Mouse (Mus musculus): ENCODE data around the gene St3gal4. TPM values are rescaled to one million over a fixed set of nuclear protein-coding genes. Genes with fewer than 3 reads are reported as not detected.

St3gal4 gene
- total and polyA plus RNA-seq, 3 experiments = 6.2 to 9.3 (median 8.8) TPM

DNA sequence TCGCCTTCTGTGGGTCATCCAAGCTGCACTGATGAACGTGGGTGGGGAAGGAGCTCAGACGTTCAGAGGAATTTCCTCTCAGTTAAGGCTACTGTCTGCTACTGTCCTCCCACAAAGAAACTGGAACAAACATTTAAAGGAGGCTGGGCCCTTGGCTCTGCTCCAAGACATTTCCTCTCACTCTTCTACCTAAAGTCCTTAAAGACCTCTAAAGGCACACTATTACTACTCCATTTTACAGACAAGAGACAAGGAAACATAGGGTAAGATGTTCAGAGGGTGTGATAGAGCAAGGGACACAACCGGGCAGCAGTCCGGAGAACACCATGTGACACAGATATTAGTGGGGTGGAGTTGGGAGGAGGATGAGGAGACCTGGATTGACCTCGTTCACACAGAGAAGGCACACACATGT lies 92.2 kb downstream of the St3gal4 start:
- no peaks in the 10 kb centered on the region for H3K27me3 ChIP-seq (replicated peaks)
- no peaks in the 10 kb centered on the region for H3K36me3 ChIP-seq (replicated peaks in 1 of 2; ENCODE audit: control insufficient read depth in 1 of 2, insufficient read depth in 1 of 2, low read length in 1 of 2)
- no peak overlapping the region for H3K27ac ChIP-seq (ENCODE audit: insufficient read depth, low read depth)
- in situ Hi-C loops (cut with MboI; ENCODE audit: low pct_ligation_motif_present, low pct_unique_long_range_greater_than_20kb, low sequenced_read_pairs) (loop anchor here (25.0 kb wide), 1 partner anchor 510 kb away; no protein-coding TSS in a partner anchor), dilution Hi-C loops (cut with MboI; ENCODE audit: extremely low pct_ligation_motif_present, extremely low pct_unique_long_range_greater_than_20kb, low sequenced_read_pairs) (no loop called here)
- no peaks in the 10 kb centered on the region for H3K79me2 ChIP-seq (replicated peaks; ENCODE audit: control insufficient read depth, extremely low read depth, insufficient read depth, poor library complexity, severe bottlenecking)
- peaks cover 0 to 23% of the 10 kb centered on the region in 2 experiments; a peak in 2 of 4 replicates for H3K4me1 ChIP-seq (ENCODE audit: control insufficient read depth in 1 of 2, insufficient read depth in 2 of 2)
- H3K4me3 ChIP-seq (replicated peaks in 1 of 3; ENCODE audit: low read depth in 2 of 3, low read length in 2 of 3, poor library complexity in 1 of 3) = no peak overlapping the region
- DNase-seq (ENCODE audit: extremely low read depth) = no peak
- H3K9ac ChIP-seq (ENCODE audit: insufficient read depth, low read depth) = no peak overlapping the region
- H3K9me3 ChIP-seq (replicated peaks; ENCODE audit: low read length) = no peaks in the 10 kb centered on the region
- H3K4me2 ChIP-seq (ENCODE audit: insufficient read depth, low read depth, poor library complexity, severe bottlenecking) = no peak overlapping the region
- TF ChIP-seq E2F4 (IDR thresholded peaks at IDR 0.05; ENCODE audit: insufficient replicate concordance, low read depth, low read length) (no peak), MXI1 (IDR thresholded peaks at IDR 0.05; ENCODE audit: low read depth, low read length) (no peak), ZKSCAN1 (IDR thresholded peaks at IDR 0.05; ENCODE audit: borderline replicate concordance, low read depth, low read length) (no peak), TCF12 (IDR thresholded peaks at IDR 0.05; ENCODE audit: low read depth, low read length) (no peak), KAT2A (IDR thresholded peaks at IDR 0.05; ENCODE audit: insufficient replicate concordance, low read length) (no peak), CTCF (conservative IDR thresholded peaks at IDR 0.05 in 1 of 2, IDR thresholded peaks at IDR 0.05 in 1 of 2; ENCODE audit: low read depth in 2 of 2, low read length in 2 of 2) (no peak), POLR2A (IDR thresholded peaks at IDR 0.05; ENCODE audit: low read depth, low read length) (no peak), EP300 (IDR thresholded peaks at IDR 0.05; ENCODE audit: low read length) (no peak), MAX (IDR thresholded peaks at IDR 0.05; ENCODE audit: low read length) (no peak), POLR2AphosphoS2 (IDR thresholded peaks at IDR 0.05; ENCODE audit: low read depth, low read length) (no peak), RCOR1 (conservative IDR thresholded peaks at IDR 0.05; ENCODE audit: low read depth, low read length) (no peak)

DNA sequence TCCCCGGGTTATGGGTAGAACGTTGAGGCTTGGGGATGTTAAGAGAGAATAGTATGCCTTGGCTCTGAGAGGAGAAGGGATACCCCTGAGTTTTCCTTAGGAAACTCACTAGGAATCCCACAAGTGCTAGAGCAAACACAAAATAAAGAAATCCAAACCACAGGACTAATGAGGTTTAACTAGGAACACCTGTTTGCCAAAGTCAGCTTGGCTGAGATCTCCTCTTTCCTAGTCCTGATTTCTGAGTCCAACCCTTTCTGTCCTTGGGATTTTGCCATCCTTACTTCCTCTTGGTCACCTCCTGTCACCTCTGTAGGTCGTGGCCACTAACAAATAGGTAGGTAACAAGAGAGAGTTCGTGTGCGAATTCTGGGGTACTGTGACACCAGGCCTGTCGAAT lies 92.8 kb downstream of the St3gal4 start:
- Histone ChIP-seq H3K36me3 (replicated peaks in 1 of 2; ENCODE audit: control insufficient read depth in 1 of 2, insufficient read depth in 1 of 2, low read length in 1 of 2) (no peaks in the 10 kb centered on the region), H3K9ac (ENCODE audit: insufficient read depth, low read depth) (no peak overlapping the region), H3K4me2 (ENCODE audit: insufficient read depth, low read depth, poor library complexity, severe bottlenecking) (no peak overlapping the region), H3K4me3 (replicated peaks in 1 of 3; ENCODE audit: low read depth in 2 of 3, low read length in 2 of 3, poor library complexity in 1 of 3) (no peak overlapping the region), H3K4me1 (ENCODE audit: control insufficient read depth in 1 of 2, insufficient read depth in 2 of 2) (peaks cover 0 to 23% of the 10 kb centered on the region in 2 experiments; a peak in 2 of 4 replicates), H3K9me3 (replicated peaks; ENCODE audit: low read length) (peaks cover 1% of the 10 kb centered on the region), H3K79me2 (replicated peaks; ENCODE audit: control insufficient read depth, extremely low read depth, insufficient read depth, poor library complexity, severe bottlenecking) (no peaks in the 10 kb centered on the region), H3K27ac (ENCODE audit: insufficient read depth, low read depth) (no peak overlapping the region), H3K27me3 (replicated peaks) (no peaks in the 10 kb centered on the region)
- DNase-seq (ENCODE audit: extremely low read depth) = no peak
- TF ChIP-seq POLR2AphosphoS2 (IDR thresholded peaks at IDR 0.05; ENCODE audit: low read depth, low read length) = no peak
- TF ChIP-seq NRF1 (IDR thresholded peaks at IDR 0.05; ENCODE audit: low read depth, low read length) = no peak
- TF ChIP-seq EP300 (IDR thresholded peaks at IDR 0.05; ENCODE audit: low read length) = no peak
- no peak for TF ChIP-seq GABPA (IDR thresholded peaks at IDR 0.05; ENCODE audit: insufficient replicate concordance, low read depth, low read length)
- no peak for TF ChIP-seq E2F4 (IDR thresholded peaks at IDR 0.05; ENCODE audit: insufficient replicate concordance, low read depth, low read length)
- dilution Hi-C loops (cut with MboI; ENCODE audit: extremely low pct_ligation_motif_present, extremely low pct_unique_long_range_greater_than_20kb, low sequenced_read_pairs) (no loop called here), in situ Hi-C loops (cut with MboI; ENCODE audit: low pct_ligation_motif_present, low pct_unique_long_range_greater_than_20kb, low sequenced_read_pairs) (loop anchor here (25.0 kb wide), 1 partner anchor 511 kb away; no protein-coding TSS in a partner anchor)
